Mouse (Mus musculus): ENCODE results near the gene Ripor3. TPM values are rescaled to one million over a fixed set of nuclear protein-coding genes. Genes with fewer than 3 reads are reported as not detected.

Ripor3 gene
- polyA plus RNA-seq, 1 experiment from 2014 or later = 2.3 TPM

- Histone ChIP-seq H3K4me3 (no peak overlapping the region), H3K9ac (no peak overlapping the region), H3K4me1 (peaks cover 62% of the 10 kb centered on the region), H3K36me3 (no peaks in the 10 kb centered on the region), H3K4me2 (no peak overlapping the region), H3K27ac (peak overlapping the region; percentile 35), H3K27me3 (no peaks in the 10 kb centered on the region), H3K9me3 (no peaks in the 10 kb centered on the region)
- WGBS = 32% methylated on average over 11 of the region's 11 CpGs
- no peak for ATAC-seq (ENCODE audit: borderline replicate concordance, extremely low read depth, low FRiP score, low TSS enrichment)
Measured at GRCm38 (mm10) chr2:167939632-167940399, 70.6 kb downstream of the Ripor3 start.

GRCm38 (mm10) chr2:167939204-167939603, 71.2 kb downstream of the Ripor3 start:
- Histone ChIP-seq H3K36me3 (no peaks in the 10 kb centered on the region), H3K4me1 (peaks cover 58% of the 10 kb centered on the region), H3K9me3 (no peaks in the 10 kb centered on the region), H3K9ac (no peak overlapping the region), H3K27me3 (no peaks in the 10 kb centered on the region), H3K27ac (0 out of 2 replicates have a peak overlapping the region, but pooled peaks have one; percentile 35), H3K4me3 (no peak overlapping the region), H3K4me2 (no peak overlapping the region)
- WGBS = 61% methylated on average over 4 of the region's 4 CpGs
- no peak for ATAC-seq (ENCODE audit: borderline replicate concordance, extremely low read depth, low FRiP score, low TSS enrichment)

GRCm38 (mm10) chr2:167938786-167939185, 71.6 kb downstream of the Ripor3 start:
- ATAC-seq (ENCODE audit: borderline replicate concordance, extremely low read depth, low FRiP score, low TSS enrichment) = no peak
- H3K4me1 ChIP-seq = peaks cover 59% of the 10 kb centered on the region
- H3K27ac ChIP-seq = no peak overlapping the region
- no peak overlapping the region for H3K4me3 ChIP-seq
- 72% methylated on average over 3 of the region's 3 CpGs for WGBS
- no peaks in the 10 kb centered on the region for H3K9me3 ChIP-seq
- H3K27me3 ChIP-seq = no peaks in the 10 kb centered on the region
- no peak overlapping the region for H3K4me2 ChIP-seq
- H3K36me3 ChIP-seq = no peaks in the 10 kb centered on the region
- H3K9ac ChIP-seq = no peak overlapping the region

GRCm38 (mm10) chr2:167935956-167936355, 74.5 kb downstream of the Ripor3 start:
- Histone ChIP-seq H3K36me3 (no peaks in the 10 kb centered on the region), H3K27ac (no peak overlapping the region), H3K9ac (no peak overlapping the region), H3K4me3 (no peak overlapping the region), H3K27me3 (no peaks in the 10 kb centered on the region), H3K4me1 (peaks cover 48% of the 10 kb centered on the region), H3K9me3 (no peaks in the 10 kb centered on the region), H3K4me2 (no peak overlapping the region)
- 89% methylated on average over 3 of the region's 3 CpGs for WGBS
- ATAC-seq (ENCODE audit: borderline replicate concordance, extremely low read depth, low FRiP score, low TSS enrichment) = no peak

- H3K27me3 ChIP-seq = no peaks in the 10 kb centered on the region
- H3K4me3 ChIP-seq = peak overlapping the region; percentile 91
- H3K4me1 ChIP-seq = peaks cover 38% of the 10 kb centered on the region
- no peaks in the 10 kb centered on the region for H3K36me3 ChIP-seq
- no peak for ATAC-seq (ENCODE audit: borderline replicate concordance, extremely low read depth, low FRiP score, low TSS enrichment)
- 47% methylated on average over 7 of the region's 7 CpGs for WGBS
- H3K9ac ChIP-seq = peak overlapping the region; percentile 83
- H3K4me2 ChIP-seq = peak overlapping the region; percentile 76
- H3K27ac ChIP-seq = no peak overlapping the region
- H3K9me3 ChIP-seq = no peaks in the 10 kb centered on the region
Measured at GRCm38 (mm10) chr2:167933397-167933796, 77.0 kb downstream of the Ripor3 start.

- no peak overlapping the region for H3K27ac ChIP-seq
Measured at GRCm38 (mm10) chr2:167932727-167933231, 77.6 kb downstream of the Ripor3 start.

GRCm38 (mm10) chr2:167931985-167932726, 78.3 kb downstream of the Ripor3 start, which contains the start of gene Ptpn1:
Ptpn1 (plus strand) TSS chr2:167932057.
- Histone ChIP-seq H3K4me3 (peak within 1 kb of the TSS; percentile 91), H3K9ac (peak within 1 kb of the TSS; percentile 83), H3K4me2 (peak within 1 kb of the TSS; percentile 76), H3K4me1 (peaks cover 42% of the 10 kb centered on the region), H3K9me3 (no peaks in the 10 kb centered on the region), H3K27me3 (no peaks in the 10 kb centered on the region), H3K27ac (peak within 1 kb of the TSS; percentile 81), H3K36me3 (no peaks in the 10 kb centered on the region)
- WGBS = under 1% methylated on average over 92 of the region's 99 CpGs
- peak; percentile 96 for ATAC-seq (ENCODE audit: borderline replicate concordance, extremely low read depth, low FRiP score, low TSS enrichment)

More at GRCm38 (mm10) chr2:167932727-167933231, 77.6 kb downstream of the Ripor3 start:
- Histone ChIP-seq H3K4me2 (peak overlapping the region; percentile 76), H3K9me3 (no peaks in the 10 kb centered on the region), H3K4me3 (peak overlapping the region; percentile 91), H3K36me3 (no peaks in the 10 kb centered on the region), H3K9ac (peak overlapping the region; percentile 83), H3K4me1 (peaks cover 42% of the 10 kb centered on the region), H3K27me3 (no peaks in the 10 kb centered on the region)
- ATAC-seq (ENCODE audit: borderline replicate concordance, extremely low read depth, low FRiP score, low TSS enrichment) = peak; percentile 29; the same call in 1 of the 2 replicates
- WGBS = 2% methylated on average over 18 of the region's 18 CpGs

- peak overlapping the region; percentile 81 for H3K27ac ChIP-seq
Measured at GRCm38 (mm10) chr2:167930975-167931374, 79.4 kb downstream of the Ripor3 start.

More at GRCm38 (mm10) chr2:167930975-167931374, 79.4 kb downstream of the Ripor3 start:
- no peaks in the 10 kb centered on the region for H3K9me3 ChIP-seq
- ATAC-seq (ENCODE audit: borderline replicate concordance, extremely low read depth, low FRiP score, low TSS enrichment) = no peak
- H3K27me3 ChIP-seq = no peaks in the 10 kb centered on the region
- peak overlapping the region; percentile 76; the same call in 1 of the 2 replicates for H3K4me2 ChIP-seq
- H3K36me3 ChIP-seq = no peaks in the 10 kb centered on the region
- H3K9ac ChIP-seq = peak overlapping the region; percentile 83
- 92% methylated on average over 3 of the region's 3 CpGs for WGBS
- H3K4me1 ChIP-seq = peaks cover 40% of the 10 kb centered on the region
- peak overlapping the region; percentile 91; the same call in 1 of the 2 replicates for H3K4me3 ChIP-seq

Other genes starting within 250 kb of the Ripor3 start
- gene Ptpn1, start 78.6 kb downstream of the Ripor3 start, polyA plus RNA-seq (2015; fragmentation: Nextera tagmentation; extraction: Ambion mirVana) = 65.8 and 74.4 TPM in 2 replicates
- 10.8 and 12.8 TPM in 2 replicates for gene Pard6b, start 70.4 kb upstream of the Ripor3 start, polyA plus RNA-seq (2015; fragmentation: Nextera tagmentation; extraction: Ambion mirVana)
- 9.3 and 10.0 TPM in 2 replicates for gene Adnp, start 196.5 kb upstream of the Ripor3 start, polyA plus RNA-seq (2015; fragmentation: Nextera tagmentation; extraction: Ambion mirVana)
- 16.7 and 19.5 TPM in 2 replicates for gene Gm20716, start 219.7 kb upstream of the Ripor3 start, polyA plus RNA-seq (2015; fragmentation: Nextera tagmentation; extraction: Ambion mirVana)
- gene Dpm1, start 220.0 kb upstream of the Ripor3 start, polyA plus RNA-seq (2015; fragmentation: Nextera tagmentation; extraction: Ambion mirVana) = 91.7 and 91.9 TPM in 2 replicates
- 6.8 and 7.8 TPM in 2 replicates for gene Mocs3, start 220.0 kb upstream of the Ripor3 start, polyA plus RNA-seq (2015; fragmentation: Nextera tagmentation; extraction: Ambion mirVana)

Data from lung, embryonic 15.5 days (tissue).